Mouse (Mus musculus): ENCODE measurements at regions not wholly inside any gene's neighbourhood (a gene's known extent, or its start where the extent isn't known, plus 50 kb on each side); places are given as distances from the start of the nearest gene placed in this dataset.
"Not testable (repeated sequence)": the region's sequence is repeated elsewhere in the genome, so short reads cannot be mapped to it uniquely, and the experiment has no call there.

DNA sequence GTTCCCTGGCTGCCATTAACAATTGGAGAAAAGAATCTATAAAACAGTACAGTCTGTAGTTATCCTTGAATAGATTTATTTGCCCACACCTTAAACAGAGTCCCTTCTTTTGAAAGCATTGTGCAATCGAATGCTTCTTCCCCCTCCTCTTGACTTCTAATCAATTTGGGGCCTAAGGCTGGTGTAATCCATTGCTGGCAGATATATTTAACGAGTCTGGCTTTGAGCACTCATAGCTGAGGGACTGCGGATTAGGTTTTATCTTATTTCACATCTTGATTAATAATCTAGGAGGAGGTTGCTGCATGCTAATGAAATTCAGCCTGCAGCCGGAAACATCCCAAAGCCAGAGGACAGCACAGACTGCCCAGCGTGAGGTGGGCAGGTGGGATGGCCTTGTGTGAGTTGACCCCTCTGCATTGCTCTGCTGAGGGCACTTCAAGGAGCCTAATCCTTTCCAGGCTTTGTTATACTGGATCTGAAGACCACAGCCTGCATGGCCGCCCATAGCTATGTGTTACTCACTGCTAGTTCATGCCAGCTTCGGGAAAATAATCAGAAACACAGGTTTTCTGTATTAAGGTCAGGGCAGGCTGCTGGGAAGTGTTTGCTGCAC, 163.6 kb downstream of the Mterf1b start:
- no peak for DNase-seq (ENCODE audit: low spot score)

DNA sequence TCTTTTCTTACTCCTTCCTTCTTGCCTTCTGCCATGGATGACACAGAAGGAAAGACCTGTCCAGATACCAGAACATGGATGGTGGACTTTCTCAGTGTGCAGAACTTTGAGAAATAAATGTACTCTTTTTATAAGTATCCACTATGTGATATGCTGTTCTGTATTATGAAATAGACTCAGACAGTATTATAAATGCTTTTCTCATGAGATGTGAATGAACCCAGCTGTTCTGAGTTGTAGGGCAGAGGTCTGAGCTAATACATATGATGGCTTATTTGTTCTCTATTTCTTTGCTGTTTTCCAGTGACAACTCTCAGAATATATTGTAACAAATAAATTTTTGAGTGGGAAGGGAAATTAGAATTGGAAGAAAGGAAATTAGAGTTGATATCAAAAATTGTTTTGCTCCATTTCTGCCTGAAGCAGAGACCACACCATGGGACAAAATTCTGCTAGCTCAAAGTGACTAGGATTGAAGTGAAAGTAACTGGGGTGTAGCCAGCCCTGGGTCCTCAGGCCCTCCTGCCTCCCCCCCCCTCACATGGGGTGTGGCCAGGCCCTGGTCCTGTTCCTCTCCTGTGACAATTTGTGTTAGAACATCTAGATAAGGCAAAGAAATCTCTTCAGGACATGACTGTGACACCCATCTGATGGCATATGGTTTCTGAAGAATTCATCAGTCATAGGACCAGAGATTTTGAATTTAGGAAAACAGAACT, 164.5 kb downstream of the Mterf1b start:
- not testable (repeated sequence) for DNase-seq (ENCODE audit: low spot score)

DNA sequence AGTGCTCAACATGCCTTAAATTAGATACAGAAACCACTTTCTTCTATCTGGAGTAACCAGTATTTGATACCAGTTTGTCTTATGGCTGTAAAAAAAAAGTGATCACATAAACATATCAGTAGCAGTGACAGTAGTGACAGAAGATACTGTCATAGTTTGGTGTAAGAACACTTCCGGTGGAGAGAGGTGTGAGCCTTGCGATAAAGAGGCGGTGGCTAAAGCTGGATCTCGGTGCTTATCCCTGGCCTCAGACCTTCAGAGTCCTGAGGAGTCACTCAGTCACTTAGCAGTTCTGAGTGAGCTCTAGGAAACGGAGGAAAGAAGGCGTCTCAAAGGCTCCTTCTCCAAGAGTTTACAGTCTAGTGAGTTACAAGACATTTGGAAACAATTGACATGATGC, 169.4 kb downstream of the Mterf1b start:
- not testable (repeated sequence) for DNase-seq (ENCODE audit: low spot score)

DNA sequence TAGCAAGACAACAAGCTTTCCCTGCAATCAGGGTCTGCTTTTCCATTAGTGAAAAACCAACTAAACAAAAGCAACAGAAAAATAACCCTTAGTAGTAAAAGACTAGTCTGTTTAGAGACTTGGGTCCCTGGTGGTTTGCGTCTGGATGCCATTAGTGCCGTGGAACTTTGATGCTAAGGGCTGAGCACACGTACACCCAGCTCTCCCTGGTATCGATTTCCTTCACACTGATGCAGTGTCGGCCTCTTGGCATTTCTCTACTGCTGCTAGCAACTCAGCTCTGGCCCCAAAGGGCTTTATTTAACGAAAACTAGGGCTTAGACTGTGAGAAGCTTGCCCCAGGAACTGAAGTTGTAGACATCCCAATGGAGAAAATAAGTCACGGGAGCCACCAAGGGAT, 192.6 kb downstream of the Mterf1b start:
- DNase-seq (ENCODE audit: low spot score): not testable (repeated sequence)

DNA sequence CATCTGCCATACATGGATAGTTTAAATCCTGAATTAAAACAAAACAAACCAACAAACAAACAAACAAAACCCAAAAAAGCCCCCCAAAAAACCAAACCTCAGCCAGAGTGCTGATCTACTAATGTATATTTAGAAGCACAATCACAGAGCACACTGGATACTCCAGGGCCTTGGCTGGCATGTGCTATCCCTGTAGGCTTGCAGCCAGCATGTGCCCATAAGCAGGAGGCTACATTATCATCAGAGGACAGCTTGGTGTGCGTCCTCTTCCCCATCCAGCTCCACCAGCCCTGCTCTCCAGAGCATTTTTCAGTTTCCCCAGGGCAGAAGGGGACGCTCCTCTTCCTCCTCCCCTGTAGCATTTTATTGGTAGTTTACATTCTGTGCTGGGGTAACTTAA, 198.9 kb downstream of the Mterf1b start:
- DNase-seq (ENCODE audit: low spot score): no peak

DNA sequence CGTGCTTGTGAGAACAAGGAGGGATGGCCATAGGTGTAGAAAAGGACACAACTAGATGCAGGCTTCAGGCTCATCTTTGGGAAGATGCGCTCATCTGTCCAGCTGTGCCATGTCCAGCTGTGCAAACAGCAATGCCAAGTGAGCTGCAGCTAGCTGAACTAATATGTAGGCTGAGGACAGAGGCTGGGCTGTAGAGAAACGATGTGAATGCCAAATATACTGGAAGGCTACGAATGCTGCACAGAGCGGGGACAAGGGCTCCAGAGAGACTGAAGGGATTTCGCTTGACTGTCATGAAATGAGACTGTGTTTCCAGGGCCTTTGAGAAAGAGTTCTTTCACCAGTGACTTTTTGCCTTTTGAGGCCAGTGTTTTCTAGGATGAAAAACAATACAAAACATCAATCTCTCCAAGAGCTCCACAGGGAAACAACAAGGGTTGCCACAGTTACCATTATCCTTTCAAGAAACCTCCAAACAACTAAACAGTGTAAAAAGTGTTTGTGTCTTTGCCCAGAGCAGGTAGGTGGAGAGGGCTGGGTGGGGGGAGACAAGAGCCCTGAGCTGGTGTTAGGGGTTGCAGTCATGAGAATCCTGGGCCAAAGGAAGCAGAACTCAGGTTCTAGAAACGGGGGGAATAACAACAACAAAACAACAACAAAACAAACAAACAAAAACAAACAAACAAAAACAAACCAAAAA, 202.3 kb downstream of the Mterf1b start:
- not testable (repeated sequence) for DNase-seq (ENCODE audit: low spot score)

DNA sequence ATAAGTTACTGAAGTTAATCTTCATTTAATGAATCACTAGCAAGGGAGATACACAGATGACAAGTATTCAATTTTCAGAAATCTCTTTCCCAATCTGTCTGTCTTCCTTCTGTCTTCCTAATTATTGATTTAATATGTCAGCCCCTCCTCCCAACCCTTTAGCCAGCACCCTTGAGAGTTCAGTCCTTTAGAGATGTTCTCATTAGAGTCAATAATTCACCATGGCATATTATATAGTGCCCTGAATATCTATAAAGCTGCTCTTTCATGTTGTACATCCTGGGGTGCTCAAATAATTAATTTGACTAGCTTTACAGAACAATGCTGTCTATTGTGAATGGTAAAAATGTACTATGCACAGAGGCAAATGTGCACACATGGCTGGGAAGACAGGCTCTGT, 205.9 kb downstream of the Mterf1b start:
- DNase-seq (ENCODE audit: low spot score): no peak

DNA sequence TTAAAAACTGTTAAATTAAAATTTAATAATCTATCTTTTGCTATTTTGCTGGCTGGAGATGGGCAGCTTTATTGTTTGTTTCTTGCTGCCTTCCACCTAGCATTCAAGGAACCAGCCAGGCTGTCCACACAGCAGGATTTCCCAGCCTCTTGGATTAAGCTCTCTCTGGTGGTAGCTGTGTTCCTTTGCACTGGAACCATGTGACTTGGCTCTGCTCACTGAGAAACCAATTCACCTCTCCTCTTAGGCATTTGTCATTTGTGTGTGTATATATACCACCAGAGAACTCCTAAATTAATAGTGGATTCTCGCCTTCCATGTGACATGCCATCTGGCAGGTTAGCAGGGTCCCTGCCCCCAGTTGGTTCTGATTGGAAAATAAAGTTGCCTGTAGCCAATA, 225.6 kb downstream of the Mterf1b start:
- DNase-seq (ENCODE audit: low spot score): no peak

All from heart, adult 8-10 months (tissue).